In the genomic region with DNA sequence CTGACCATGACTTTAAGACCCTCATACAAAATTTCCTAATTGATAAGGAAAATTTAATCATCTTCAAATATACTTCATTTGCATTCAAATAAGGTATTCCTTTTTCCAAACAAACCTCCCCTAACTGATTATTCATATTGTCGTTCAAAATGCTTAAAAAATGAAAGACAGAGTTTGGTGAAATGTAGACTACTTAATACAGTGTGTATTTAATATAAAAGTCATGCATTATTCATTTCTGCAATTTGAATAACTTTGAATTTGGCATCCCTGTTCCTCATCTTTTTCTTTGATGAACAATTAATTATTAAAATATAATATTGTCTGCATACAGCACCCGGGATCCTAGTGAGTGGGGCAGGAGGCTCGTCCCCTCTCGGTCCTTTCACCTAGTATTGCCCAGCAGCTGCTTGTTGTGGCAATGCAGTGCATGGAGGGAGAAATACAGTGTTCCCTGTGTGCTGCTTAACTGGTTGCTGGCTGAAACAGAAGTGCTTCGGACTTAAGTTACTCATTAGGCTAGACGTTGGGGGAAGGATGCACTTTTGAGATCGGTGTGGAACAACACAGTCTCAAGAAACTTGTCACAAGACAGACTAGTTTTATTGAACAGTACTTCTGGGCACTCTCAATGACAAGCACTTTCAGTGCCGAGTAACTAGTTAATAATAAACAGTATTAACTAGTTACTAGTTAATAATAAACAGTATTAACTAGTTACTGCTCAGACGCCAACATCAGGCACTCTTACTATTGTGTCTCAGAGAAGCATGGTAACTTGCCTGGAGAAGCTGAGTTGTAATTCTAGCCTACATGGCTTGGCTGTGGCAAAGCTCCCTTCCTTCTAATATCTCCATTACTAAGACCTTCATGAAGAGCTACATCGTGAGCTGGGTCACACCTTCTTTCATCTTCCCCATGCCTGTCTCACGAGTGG, we compare ENCODE assay signal across 20 mouse cellular contexts.
DNase-seq lines count a peak whose midpoint lies in the region; ATAC-seq and TF ChIP-seq lines count a peak whose summit lies in the region.
"Had no signal": no experiment of that assay in that cellular context is flagged by ENCODE, and none has a peak within 500 bp of the region (broad histone marks: within the 10 kb centered on the region; RNA-seq: fewer than 3 reads in every experiment).

No protein-coding gene starts in this region.

- no peak for TF ChIP-seq CTCF in midbrain, postnatal 0 days (IDR thresholded peaks at IDR 0.05)
- TF ChIP-seq CTCF in kidney, adult 2 months (conservative IDR thresholded peaks at IDR 0.05; ENCODE audit: insufficient read depth, insufficient read length, low read depth, low read length): no peak

- ATAC-seq in midbrain, embryonic 13.5 days: peak; percentile 56; the same call in 1 of the 2 replicates
- ATAC-seq in midbrain, postnatal 0 days (ENCODE audit: low FRiP score): no peak
- ATAC-seq: activated CD4-positive, CD25-positive, alpha-beta regulatory T cell, adult 4 months; hindbrain, embryonic 16.5 days; Patski had no signal

- H3K36me3 ChIP-seq in midbrain, embryonic 13.5 days: no peaks in the 10 kb centered on the region
- no peaks in the 10 kb centered on the region for H3K36me3 ChIP-seq in midbrain, postnatal 0 days (ENCODE audit: insufficient read depth, low read length)
- no peaks in the 10 kb centered on the region for H3K36me3 ChIP-seq in kidney, adult 2 months (ENCODE audit: control insufficient read depth, insufficient read depth, low read length)
- no peaks in the 10 kb centered on the region for H3K36me3 ChIP-seq in hindbrain, embryonic 10.5 days
- H3K36me3 ChIP-seq: embryonic facial prominence, embryonic 13.5 days; heart, embryonic 13.5 days; stomach, embryonic 15.5 days had no signal

- 79% methylated on average over 11 of the region's 11 CpGs for WGBS in midbrain, embryonic 13.5 days
- 67% methylated on average over 11 of the region's 11 CpGs for WGBS in midbrain, postnatal 0 days
- WGBS in kidney, adult 2 months: 45% methylated on average over 11 of the region's 11 CpGs
- 86% methylated on average over 11 of the region's 11 CpGs for WGBS in hindbrain, embryonic 10.5 days

- H3K9me3 ChIP-seq in midbrain, embryonic 13.5 days: no peaks in the 10 kb centered on the region
- H3K9me3 ChIP-seq in midbrain, postnatal 0 days (ENCODE audit: low read length): no peaks in the 10 kb centered on the region
- no peaks in the 10 kb centered on the region for H3K9me3 ChIP-seq in hindbrain, embryonic 10.5 days
- H3K9me3 ChIP-seq: embryonic facial prominence, embryonic 13.5 days; heart, embryonic 13.5 days; stomach, embryonic 15.5 days had no signal

- H3K4me3 ChIP-seq in midbrain, embryonic 13.5 days (replicated peaks): no peak overlapping the region
- H3K4me3 ChIP-seq in midbrain, postnatal 0 days (ENCODE audit: low read depth, low read length): no peak overlapping the region
- H3K4me3 ChIP-seq in kidney, adult 2 months (ENCODE audit: insufficient read depth, low read depth, low read length): no peak overlapping the region
- no peak overlapping the region for H3K4me3 ChIP-seq in hindbrain, embryonic 10.5 days
- H3K4me3 ChIP-seq: embryonic facial prominence, embryonic 13.5 days; heart, embryonic 13.5 days; stomach, embryonic 15.5 days had no signal

- no peak for DNase-seq in midbrain, postnatal 0 days (ENCODE audit: low spot score)
- DNase-seq in kidney, adult 2 months: peak; percentile 90
- peak; percentile 62 for DNase-seq in kidney, postnatal 14 days
- DNase-seq in layer of hippocampus, adult 8-10 months (ENCODE audit: low spot score in 2 of 2): no peak
- no peak for DNase-seq in hindbrain, embryonic 10.5 days (ENCODE audit: low spot score)
- DNase-seq in cerebellum, postnatal 10 days: no peak
- DNase-seq: adrenal gland, postnatal 25 days; cerebellum, adult 8-10 months; heart, postnatal 36 days; left cerebral cortex, postnatal 4 days; spleen, adult 18-20 months had no signal

- H3K27me3 ChIP-seq in midbrain, embryonic 13.5 days: no peaks in the 10 kb centered on the region
- no peaks in the 10 kb centered on the region for H3K27me3 ChIP-seq in midbrain, postnatal 0 days (ENCODE audit: insufficient read depth, low read length)
- H3K27me3 ChIP-seq in kidney, adult 2 months (replicated peaks; ENCODE audit: control insufficient read depth, insufficient read depth, low read length): no peaks in the 10 kb centered on the region
- H3K27me3 ChIP-seq in hindbrain, embryonic 10.5 days (ENCODE audit: insufficient read depth, poor library complexity, severe bottlenecking): no peaks in the 10 kb centered on the region
- H3K27me3 ChIP-seq: embryonic facial prominence, embryonic 13.5 days; heart, embryonic 13.5 days; Patski; stomach, embryonic 15.5 days had no signal

- H3K4me1 ChIP-seq in midbrain, embryonic 13.5 days (replicated peaks): peaks cover 3% of the 10 kb centered on the region; the same call in 1 of the 2 replicates
- H3K4me1 ChIP-seq in midbrain, postnatal 0 days (ENCODE audit: insufficient read depth, low read length): no peaks in the 10 kb centered on the region
- peaks cover 26% of the 10 kb centered on the region for H3K4me1 ChIP-seq in kidney, adult 2 months (ENCODE audit: control insufficient read depth, insufficient read depth, low read length)
- H3K4me1 ChIP-seq in hindbrain, embryonic 10.5 days (replicated peaks): no peaks in the 10 kb centered on the region
- H3K4me1 ChIP-seq: embryonic facial prominence, embryonic 13.5 days had no signal

- no peak overlapping the region for H3K27ac ChIP-seq in midbrain, embryonic 13.5 days
- H3K27ac ChIP-seq in midbrain, postnatal 0 days (ENCODE audit: low read depth, low read length): no peak overlapping the region
- H3K27ac ChIP-seq in kidney, adult 2 months (ENCODE audit: insufficient read depth, low read depth, low read length): peak overlapping the region; percentile 99
- H3K27ac ChIP-seq in hindbrain, embryonic 10.5 days: no peak overlapping the region
- H3K27ac ChIP-seq: embryonic facial prominence, embryonic 13.5 days; heart, embryonic 13.5 days; liver, embryonic 14.5 days; macrophage; stomach, embryonic 15.5 days had no signal

- no peak overlapping the region for H3K9ac ChIP-seq in midbrain, embryonic 13.5 days (replicated peaks)
- H3K9ac ChIP-seq in midbrain, postnatal 0 days (replicated peaks; ENCODE audit: low read length, poor library complexity, severe bottlenecking): no peak overlapping the region
- H3K9ac ChIP-seq: embryonic facial prominence, embryonic 13.5 days; heart, embryonic 13.5 days; liver, embryonic 14.5 days; stomach, embryonic 15.5 days had no signal

- H3K4me2 ChIP-seq in midbrain, embryonic 13.5 days (replicated peaks): no peak overlapping the region
- H3K4me2 ChIP-seq in midbrain, postnatal 0 days (ENCODE audit: low read depth, low read length, poor library complexity, severe bottlenecking): no peak overlapping the region
- H3K4me2 ChIP-seq: embryonic facial prominence, embryonic 13.5 days; heart, embryonic 13.5 days; stomach, embryonic 15.5 days had no signal

- no peak for TF ChIP-seq POLR2A in kidney, adult 2 months (IDR thresholded peaks at IDR 0.05; ENCODE audit: low read depth, low read length)

Comparison
In these comparisons a context has a peak if more than half of its experiments do, and no peak if none do; other contexts are left out.
1. DNase-seq: peak in kidney, adult 2 months (single experiment) and kidney, postnatal 14 days (single experiment); none in midbrain, postnatal 0 days (single experiment), layer of hippocampus, adult 8-10 months (0 of 2), hindbrain, embryonic 10.5 days (single experiment) and cerebellum, postnatal 10 days (0 of 2).